Mouse (Mus musculus) C2C12 (cell line): Measurements from ENCODE around the gene Enc1. TPM values are rescaled to one million over a fixed set of nuclear protein-coding genes. Genes with fewer than 3 reads are reported as not detected.

Experiments
- H3K27me3 ChIP-seq: one replicate; pipeline ENCODE4 v1.6.1; 2011; ENCODE audit not compliant: control insufficient read depth, insufficient read depth, insufficient read length
- H3K36me3 ChIP-seq: one replicate; pipeline ENCODE4 v1.6.1; 2011; ENCODE audit not compliant: control insufficient read depth, insufficient read depth
- H3K4me3 ChIP-seq: one replicate; pipeline ENCODE4 v1.5.1; 2011; ENCODE audit warnings: mild to moderate bottlenecking, control low read depth; ENCODE audit not compliant: poor library complexity, insufficient read depth, severe bottlenecking
- H3K79me2 ChIP-seq: one replicate; pipeline ENCODE4 v1.6.1; 2011; ENCODE audit not compliant: control insufficient read depth, insufficient read depth
- H3K79me3 ChIP-seq: one replicate; pipeline ENCODE4 v1.6.1; 2011; ENCODE audit warnings: low read depth, control low read depth
- H3ac ChIP-seq: one replicate; pipeline ENCODE3; 2011; ENCODE audit warnings: low read depth; ENCODE audit not compliant: control insufficient read depth, insufficient read length
- CEBPB ChIP-seq: IDR thresholded peaks from one replicate; pipeline ENCODE4 v1.6.1; 2011; ENCODE audit warnings: low read depth, mild to moderate bottlenecking, control low read depth, moderate library complexity
- CTCF ChIP-seq: IDR thresholded peaks from one replicate; pipeline ENCODE4 v1.5.1; 2011; ENCODE audit not compliant: control insufficient read depth, insufficient read depth, insufficient read length
- FOSL1 ChIP-seq: IDR thresholded peaks from one replicate; pipeline ENCODE4 v1.8.0; 2011; ENCODE audit warnings: mild to moderate bottlenecking, low read length; ENCODE audit not compliant: poor library complexity, insufficient read depth, severe bottlenecking
- MAX ChIP-seq: IDR thresholded peaks from one replicate; pipeline ENCODE4 v1.6.1; 2011; ENCODE audit warnings: mild to moderate bottlenecking, control low read depth
- MYOD1 ChIP-seq: IDR thresholded peaks from one replicate; pipeline ENCODE4 v1.6.1; 2011; ENCODE audit warnings: low read depth; ENCODE audit not compliant: control insufficient read depth, insufficient read length
- MYOG ChIP-seq: IDR thresholded peaks from one replicate; pipeline ENCODE4 v1.6.1; 2011; ENCODE audit not compliant: control insufficient read depth, insufficient read length; ENCODE audit errors: extremely low read depth
- USF1 ChIP-seq: IDR thresholded peaks from one replicate; pipeline ENCODE4 v1.6.1; 2011; ENCODE audit warnings: low read depth, mild to moderate bottlenecking, control low read depth, moderate library complexity
- polyA plus RNA-seq: library from polyadenylated mRNA; unstranded; fragments of >200 nt; fragmentation: generic; extraction: Trizol; gene quantifications from one replicate; pipeline ENCODE4 v1.2.1, GENCODE M21; 2012; ENCODE audit warnings: missing spikeins

Gene Enc1
- polyA plus RNA-seq, 1 experiment: 40.9 TPM

DNA sequence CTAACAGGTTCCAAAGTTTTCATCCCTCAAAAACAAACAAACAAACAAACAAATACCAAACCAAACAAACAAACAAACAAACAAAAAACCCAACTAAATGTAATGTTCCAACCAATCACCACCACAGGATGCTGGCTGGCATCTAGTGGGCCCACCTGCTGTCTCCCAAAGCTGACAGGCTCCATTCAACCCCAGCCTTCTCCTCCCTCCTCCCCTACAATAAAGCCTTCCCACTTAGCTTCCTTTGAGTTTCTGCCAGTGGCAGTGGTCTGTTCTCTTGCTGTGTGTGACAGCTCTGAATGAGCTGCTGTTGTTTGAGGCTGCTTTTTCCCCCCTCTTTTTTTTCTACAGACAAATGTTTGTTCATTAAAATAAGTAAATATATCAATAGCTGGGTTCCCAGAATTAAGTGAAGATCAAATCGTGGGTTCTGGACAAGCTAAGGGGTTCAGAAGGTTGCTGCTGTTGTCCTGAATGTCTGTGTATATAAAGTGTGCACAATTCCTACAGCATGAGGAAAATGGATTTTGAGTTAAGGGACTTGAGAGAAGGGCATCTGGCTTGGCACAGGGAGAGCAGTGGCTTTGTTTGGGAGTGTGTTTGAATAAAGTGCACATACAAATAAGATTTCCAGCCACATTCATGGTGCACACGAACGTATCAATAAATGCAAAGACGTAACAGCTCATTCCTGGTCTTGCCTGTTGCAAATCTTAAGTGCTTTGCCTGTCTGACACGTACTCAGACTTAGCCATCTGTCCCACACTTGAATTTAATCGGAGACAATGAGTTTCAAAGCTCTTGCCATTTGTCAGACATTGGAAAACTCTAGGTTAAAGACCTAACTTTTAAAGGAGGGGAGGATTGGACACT lies 15.3 kb downstream of the Enc1 start:
- H3ac ChIP-seq: no peak overlapping the region
- H3K36me3 ChIP-seq: peaks cover 30% of the 10 kb centered on the region
- TF ChIP-seq MAX (no peak), CEBPB (no peak), CTCF (no peak), MYOD1 (no peak), USF1 (no peak), FOSL1 (no peak), MYOG (no peak)
- H3K4me3 ChIP-seq: no peak overlapping the region
- H3K27me3 ChIP-seq: no peaks in the 10 kb centered on the region
- H3K79me3 ChIP-seq: peaks cover 8% of the 10 kb centered on the region
- peaks cover 14% of the 10 kb centered on the region for H3K79me2 ChIP-seq

DNA sequence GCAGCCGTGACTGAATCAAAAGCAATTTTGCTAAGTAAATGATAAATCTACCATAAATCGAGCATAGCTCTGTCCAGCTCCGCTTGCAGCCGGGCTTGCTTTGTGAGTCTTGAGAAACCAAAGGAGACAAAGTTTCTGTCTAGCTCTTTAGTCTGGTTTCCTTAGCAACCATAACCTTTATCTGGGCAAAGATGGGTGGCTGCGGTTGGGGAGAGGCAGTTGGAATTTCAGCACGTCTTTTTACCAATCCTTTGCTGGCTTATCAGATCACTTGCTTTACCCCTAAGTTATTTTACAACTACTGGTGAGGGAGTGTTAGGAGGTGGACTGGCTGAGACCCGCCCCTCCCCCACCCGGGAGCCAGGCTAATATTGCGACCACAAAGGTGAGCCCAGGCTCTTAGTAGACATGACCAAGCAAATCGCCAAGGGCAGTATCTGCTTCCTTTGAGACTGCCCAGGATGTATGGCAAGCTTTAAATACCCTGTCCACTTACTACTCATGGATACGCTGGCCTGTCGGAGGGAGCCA lies 16.0 kb downstream of the Enc1 start:
- Histone ChIP-seq H3K36me3 (peaks cover 23% of the 10 kb centered on the region), H3ac (no peak overlapping the region), H3K27me3 (no peaks in the 10 kb centered on the region), H3K79me2 (peaks cover 7% of the 10 kb centered on the region), H3K79me3 (peaks cover 3% of the 10 kb centered on the region), H3K4me3 (no peak overlapping the region)
- no peak for TF ChIP-seq MAX

DNA sequence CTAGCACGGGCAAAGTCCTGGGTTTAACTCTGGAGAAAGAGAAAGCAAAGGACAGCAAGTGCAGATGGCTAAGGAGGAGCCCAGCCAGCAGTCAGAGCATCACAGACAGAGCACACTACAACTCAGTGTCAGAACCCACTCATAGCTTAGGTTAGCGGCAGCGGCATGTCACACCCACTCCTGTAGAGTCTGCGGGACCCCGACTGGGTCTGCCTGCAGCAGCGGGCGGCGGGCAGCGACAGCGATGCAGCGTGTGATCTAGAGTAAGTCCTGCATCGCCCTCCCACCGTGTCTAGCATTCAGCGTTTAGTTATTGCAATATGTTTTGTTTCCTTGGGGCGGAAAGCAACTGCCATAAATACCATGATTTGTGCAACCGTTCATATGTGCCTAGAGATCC lies 18.4 kb downstream of the Enc1 start:
- Histone ChIP-seq H3K79me3 (no peaks in the 10 kb centered on the region), H3K79me2 (no peaks in the 10 kb centered on the region), H3K4me3 (no peak overlapping the region), H3K36me3 (no peaks in the 10 kb centered on the region), H3ac (no peak overlapping the region), H3K27me3 (no peaks in the 10 kb centered on the region)
- TF ChIP-seq MYOG (no peak), MYOD1 (no peak), CTCF (no peak), FOSL1 (no peak), USF1 (no peak), MAX (no peak), CEBPB (no peak)

DNA sequence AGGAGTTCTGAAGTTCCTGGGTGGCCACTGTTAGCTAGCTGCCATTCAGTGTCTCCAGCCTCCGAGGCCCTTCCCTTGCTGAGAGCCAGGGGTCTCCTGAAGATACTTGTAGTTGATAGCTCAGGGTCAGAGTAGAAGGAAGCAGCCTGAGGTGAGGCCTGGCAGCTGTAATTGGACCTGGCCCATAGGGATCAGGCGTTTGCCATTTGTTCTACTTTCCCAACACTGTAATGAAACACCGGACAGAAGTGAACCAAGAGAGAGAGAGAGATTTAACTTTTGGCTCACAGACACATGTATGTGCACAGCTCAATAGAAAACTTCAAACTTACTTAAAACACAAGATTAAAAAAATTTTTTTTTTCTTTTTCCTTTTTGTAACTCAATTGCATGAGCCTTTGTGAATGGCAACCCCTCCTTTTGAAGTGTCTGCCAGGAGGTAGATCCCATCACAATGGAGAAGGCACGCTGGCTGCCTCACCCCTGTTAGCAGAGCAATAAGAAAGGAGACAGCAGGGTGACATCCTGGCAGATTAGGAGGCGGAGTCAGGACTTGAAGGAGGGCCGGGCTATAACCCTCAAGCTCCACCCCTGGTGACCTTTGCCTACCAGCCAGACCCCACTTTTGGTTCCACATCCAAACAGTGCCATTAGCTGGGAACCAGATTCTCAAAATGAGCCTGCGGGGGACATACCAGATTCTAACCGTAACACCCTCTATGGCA lies 19.7 kb downstream of the Enc1 start:
- Histone ChIP-seq H3K36me3 (no peaks in the 10 kb centered on the region), H3K4me3 (no peak overlapping the region), H3K79me3 (no peaks in the 10 kb centered on the region), H3K27me3 (no peaks in the 10 kb centered on the region), H3ac (no peak overlapping the region), H3K79me2 (no peaks in the 10 kb centered on the region)
- TF ChIP-seq CEBPB (no peak), CTCF (no peak), USF1 (no peak), MYOG (no peak), MAX (no peak)

DNA sequence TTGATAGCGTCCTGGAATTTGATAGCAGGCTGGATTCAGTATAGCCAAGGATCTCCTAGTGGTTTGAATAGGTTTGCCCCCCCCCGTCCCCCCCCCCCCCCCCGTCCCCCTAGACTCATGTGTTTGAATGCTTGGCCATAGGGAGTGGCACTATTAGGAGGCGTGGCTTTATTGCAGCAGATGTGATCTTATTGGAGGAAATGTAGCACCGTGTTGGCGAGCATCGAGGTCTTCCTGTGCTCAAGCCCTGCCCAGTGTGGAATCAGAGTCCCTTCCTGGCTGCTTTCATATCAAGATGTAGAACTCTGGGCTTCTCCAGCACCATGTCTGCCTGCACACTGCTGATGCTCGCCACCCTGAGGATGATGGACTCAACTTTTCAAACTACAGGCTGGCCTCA lies 20.6 kb downstream of the Enc1 start:
- Histone ChIP-seq H3K79me2 (no peaks in the 10 kb centered on the region), H3K4me3 (no peak overlapping the region), H3K36me3 (no peaks in the 10 kb centered on the region), H3K27me3 (no peaks in the 10 kb centered on the region), H3K79me3 (no peaks in the 10 kb centered on the region), H3ac (no peak overlapping the region)
- TF ChIP-seq FOSL1: no peak
- no peak for TF ChIP-seq CTCF
- TF ChIP-seq CEBPB: no peak
- TF ChIP-seq MYOG: no peak
- TF ChIP-seq MAX: no peak
- TF ChIP-seq USF1: no peak
- TF ChIP-seq MYOD1: no peak
